Mouse (Mus musculus) naive thymus-derived CD4-positive, alpha-beta T cell, adult 5 months (primary cell): ENCODE results near the gene Shc2. TPM values are rescaled to one million over a fixed set of nuclear protein-coding genes. Genes with fewer than 3 reads are reported as not detected.

ENCODE experiments used
- polyA plus RNA-seq: library from polyadenylated mRNA; unstranded; fragments of 100-300 nt; shearing (Covaris generic); gene quantifications from one replicate; pipeline ENCODE4 v1.2.1, GENCODE M21; 2017

Gene Shc2
- not detected for polyA plus RNA-seq

DNA sequence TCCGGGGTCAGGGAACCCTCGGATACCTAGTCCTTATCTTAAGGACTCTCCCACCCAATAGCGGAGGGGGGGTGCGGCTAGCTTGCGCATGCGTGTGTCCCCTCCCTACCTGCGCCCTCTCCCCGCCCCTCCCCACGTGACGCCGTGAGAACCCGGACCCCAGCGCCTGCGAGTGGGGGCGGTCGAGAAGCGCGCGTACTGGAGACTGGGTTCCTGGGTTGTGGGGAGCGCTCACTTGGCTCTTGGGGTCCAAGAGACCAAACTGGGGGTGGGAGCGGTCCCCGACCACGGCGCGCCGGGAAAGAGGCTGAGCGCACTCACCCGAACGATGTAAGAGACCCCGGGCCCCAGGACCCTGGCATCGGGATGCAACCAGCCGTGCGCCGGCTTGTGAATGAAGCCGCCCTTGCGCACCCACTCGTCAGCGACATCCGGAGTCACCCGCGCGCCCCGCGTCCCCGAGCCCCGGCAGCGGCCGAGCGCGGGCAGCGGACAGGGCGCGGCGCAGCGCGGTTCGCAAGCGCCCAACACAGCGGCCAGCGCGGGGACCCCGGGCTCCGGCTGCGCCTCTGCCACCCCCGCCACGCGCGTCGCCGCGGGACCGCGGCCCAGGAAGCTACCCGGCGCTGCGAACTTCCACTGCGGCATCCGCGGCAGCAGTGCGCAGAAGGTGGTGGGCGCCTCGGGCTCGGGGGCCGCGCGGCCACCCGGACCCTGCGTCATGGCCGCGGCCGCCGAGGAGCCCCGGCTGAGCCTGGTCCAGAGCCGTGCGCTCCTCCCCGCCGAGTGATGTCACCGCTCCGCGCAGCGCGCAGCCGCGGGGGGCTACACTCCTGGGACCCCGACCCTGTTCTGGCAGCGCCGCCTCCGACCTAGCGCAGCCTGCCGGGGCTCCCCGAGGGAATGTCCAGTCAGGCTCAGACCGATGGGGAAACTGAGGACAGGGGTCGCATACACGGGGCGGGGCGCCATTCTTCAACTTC is at the start of gene Shc2:
Gene Shc2, minus strand, starts transcription at position 791 of the 983 bp plus-strand sequence.

DNA sequence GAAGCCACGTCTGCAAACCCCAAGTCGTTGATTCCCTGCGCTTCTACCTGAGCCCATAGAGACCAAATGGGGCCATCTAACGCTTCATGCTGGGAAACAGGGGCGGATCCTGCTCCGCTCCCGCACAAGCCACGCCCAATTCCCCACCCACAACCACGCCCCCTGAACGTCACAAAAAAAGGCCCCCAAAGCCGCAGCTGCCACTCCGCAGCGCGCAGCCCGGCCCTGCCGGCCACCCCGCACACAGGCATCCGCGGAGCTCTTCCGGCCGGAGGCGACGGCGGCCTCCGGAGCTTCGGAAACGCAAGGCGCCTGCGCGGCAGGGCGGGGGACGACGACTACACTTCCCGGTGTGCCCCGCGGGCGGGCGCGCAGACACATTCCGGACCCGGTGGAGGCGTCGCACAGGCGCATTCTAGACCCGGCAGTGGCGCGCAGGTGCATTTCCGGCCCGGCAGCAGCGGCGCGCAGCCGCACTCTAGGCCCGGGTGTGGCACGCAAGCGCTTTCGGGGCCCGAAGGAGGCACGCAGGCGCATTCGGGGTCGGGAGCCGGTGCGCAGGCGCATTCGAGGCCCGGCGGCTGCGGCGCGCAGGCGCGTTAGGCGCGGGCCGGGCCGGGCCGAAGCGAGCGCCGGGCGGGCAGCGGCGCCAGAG is 44.0 kb upstream of the Shc2 start, which contains the start of gene Cdc34:
Gene Cdc34, plus strand, starts transcription at position 605 of the 655 bp plus-strand sequence.

DNA sequence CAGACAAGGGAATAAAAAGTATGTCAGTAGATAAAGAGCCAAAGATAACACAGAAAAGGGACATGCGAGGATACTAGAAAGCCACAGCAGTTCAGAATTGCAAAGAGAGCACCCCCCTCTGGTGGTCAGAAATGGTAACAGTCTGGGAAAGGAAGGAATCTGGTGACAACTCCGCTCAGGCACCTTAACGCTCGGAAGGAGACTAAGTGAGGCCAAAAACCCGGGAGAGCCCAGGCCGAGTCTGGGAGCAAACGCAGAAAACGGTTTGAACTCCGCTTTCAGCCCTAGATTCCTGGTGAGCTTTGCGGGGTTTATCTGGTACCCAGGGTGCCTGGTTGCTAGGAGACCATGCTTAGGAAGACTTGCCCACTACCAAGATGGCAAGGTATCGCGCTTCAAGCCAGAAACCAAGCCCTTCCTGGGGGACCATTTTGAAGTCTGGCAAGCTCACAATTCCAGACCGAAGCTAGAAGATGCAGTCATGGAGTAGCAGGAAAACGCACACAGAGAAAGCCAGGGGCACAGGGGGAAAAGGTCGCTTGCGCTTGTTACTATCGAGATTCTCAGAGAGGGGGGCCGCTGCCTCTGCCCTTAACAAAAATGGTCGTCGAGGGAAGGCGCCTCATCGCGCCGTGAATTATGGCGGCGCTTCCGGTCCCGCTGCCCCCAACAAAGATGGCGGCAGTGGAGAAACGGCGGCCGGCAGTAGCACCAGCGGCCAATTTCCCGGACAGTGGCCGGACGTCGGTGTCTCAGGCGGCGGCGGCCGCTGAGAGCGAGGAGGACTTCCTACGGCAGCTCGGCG is 31.3 kb upstream of the Shc2 start, which contains the start of gene Tpgs1:
Gene Tpgs1, plus strand, starts transcription at position 599 of the 805 bp plus-strand sequence.

GRCm38 (mm10) chr10:79664131-79664665 is 26.5 kb upstream of the Shc2 start, which contains the start of gene Madcam1:
Gene Madcam1 (plus strand): TSS chr10:79664559.

DNA sequence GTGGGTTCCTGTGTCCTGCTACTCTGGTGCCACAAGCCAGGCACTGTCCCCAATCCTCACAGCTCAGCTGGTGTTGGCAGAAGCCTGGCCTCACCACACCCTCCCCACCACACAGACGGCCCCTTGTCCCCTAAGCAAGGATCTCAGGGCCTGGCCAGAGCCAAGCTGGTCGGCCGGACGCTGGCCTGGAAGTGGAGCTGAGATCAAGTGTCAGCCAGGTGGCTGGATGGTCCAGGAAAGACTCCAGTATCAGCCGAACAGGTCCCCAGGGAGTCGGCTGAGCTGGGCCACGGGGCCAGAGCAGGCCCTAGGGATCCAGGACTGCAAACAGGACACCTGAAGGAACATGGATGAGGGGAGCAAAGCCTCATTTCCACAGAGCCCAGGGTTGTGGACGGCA is 8.0 kb upstream of the Shc2 start, which contains the start of gene Odf3l2:
Gene Odf3l2, minus strand, starts transcription at position 28 of the 400 bp plus-strand sequence.

GRCm38 (mm10) chr10:79613578-79614304 is 24.0 kb downstream of the Shc2 start, which contains the start of gene C2cd4c:
Gene C2cd4c (minus strand): TSS chr10:79614025.

GRCm38 (mm10) chr10:79587061-79587751 is 50.5 kb downstream of the Shc2 start, which contains the start of gene Theg:
Gene Theg (minus strand): TSS chr10:79587331.

Other genes with a start within 250 kb of the Shc2 start
- gene Vmn2r83, start 169.2 kb downstream of the Shc2 start, polyA plus RNA-seq: not detected
- 0.82 TPM for gene Plpp2, start 104.1 kb downstream of the Shc2 start, polyA plus RNA-seq
- gene Mier2, start 82.7 kb downstream of the Shc2 start, polyA plus RNA-seq: 62.4 TPM
- gene Theg, start 50.6 kb downstream of the Shc2 start, polyA plus RNA-seq: not detected
- not detected for gene C2cd4c, start 23.9 kb downstream of the Shc2 start, polyA plus RNA-seq
- gene Odf3l2, start 7.8 kb upstream of the Shc2 start, polyA plus RNA-seq: not detected
- not detected for gene Madcam1, start 26.6 kb upstream of the Shc2 start, polyA plus RNA-seq
- gene Tpgs1, start 31.5 kb upstream of the Shc2 start, polyA plus RNA-seq: 24.9 TPM
- gene Cdc34, start 44.3 kb upstream of the Shc2 start, polyA plus RNA-seq: 81.2 TPM
- gene Gzmm, start 51.1 kb upstream of the Shc2 start, polyA plus RNA-seq: 0.90 TPM
- gene Bsg, start 66.6 kb upstream of the Shc2 start, polyA plus RNA-seq: 151 TPM
- not detected for gene Hcn2, start 78.7 kb upstream of the Shc2 start, polyA plus RNA-seq
- 45.2 TPM for gene Polrmt, start 108.7 kb upstream of the Shc2 start, polyA plus RNA-seq
- gene Fgf22, start 117.2 kb upstream of the Shc2 start, polyA plus RNA-seq: 0.21 TPM
- 59.0 TPM for gene Rnf126, start 129.0 kb upstream of the Shc2 start, polyA plus RNA-seq
- 0.52 TPM for gene Fstl3, start 139.4 kb upstream of the Shc2 start, polyA plus RNA-seq
- gene Prss57, start 153.0 kb upstream of the Shc2 start, polyA plus RNA-seq: not detected
- 1.4 TPM for gene Palm, start 155.7 kb upstream of the Shc2 start, polyA plus RNA-seq
- not detected for gene Misp, start 183.1 kb upstream of the Shc2 start, polyA plus RNA-seq
- gene Ptbp1, start 216.5 kb upstream of the Shc2 start, polyA plus RNA-seq: 654 TPM
- not detected for gene Prtn3, start 236.6 kb upstream of the Shc2 start, polyA plus RNA-seq
- gene Plppr3, start 236.7 kb upstream of the Shc2 start, polyA plus RNA-seq: 12.7 TPM
- gene Elane, start 248.3 kb upstream of the Shc2 start, polyA plus RNA-seq: not detected